ENCODE assay signal across 8 mouse cellular contexts in the genomic region with DNA sequence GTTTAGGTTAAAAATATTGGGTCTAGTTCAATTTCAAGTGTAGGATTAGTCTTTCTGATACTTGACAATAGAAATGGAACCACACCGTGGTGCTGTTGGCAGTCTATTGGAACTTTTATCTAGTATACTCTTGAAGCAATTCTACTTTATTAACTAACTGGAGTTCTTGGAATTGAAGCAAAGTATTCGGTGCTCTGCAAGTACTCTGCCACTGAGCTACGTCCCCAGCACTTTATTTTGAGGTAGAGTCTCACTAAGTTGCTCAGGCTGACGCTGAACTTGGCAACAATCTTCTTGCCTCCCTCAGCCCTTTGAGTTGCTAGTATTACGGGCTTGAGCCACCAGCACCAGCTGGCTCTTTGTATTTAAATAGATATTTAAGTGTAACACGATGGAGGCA. TPM values are rescaled to one million over a fixed set of nuclear protein-coding genes. Genes with fewer than 3 reads are reported as not detected.
A peak's percentile ranks its signal among the peaks of the same experiment; 100 is the strongest.
DNase-seq lines count a peak whose midpoint lies in the region; ATAC-seq and TF ChIP-seq lines count a peak whose summit lies in the region.

No protein-coding gene starts in this region.

- ATAC-seq in heart, embryonic 11.5 days (replicated peaks; ENCODE audit: insufficient number of reproducible peaks, low FRiP score, low TSS enrichment): no peak
- no peak for ATAC-seq in limb, embryonic 12.5 days (ENCODE audit: insufficient number of reproducible peaks, insufficient read depth, low FRiP score, low TSS enrichment, low read depth)
- no peak for ATAC-seq in stomach, embryonic 16.5 days (ENCODE audit: insufficient read depth, low FRiP score)

- TF ChIP-seq EP300 in MEL (IDR thresholded peaks at IDR 0.05; ENCODE audit: low read depth in 1 of 2, low read length in 2 of 2): no peak

- TF ChIP-seq POLR2A in MEL (IDR thresholded peaks at IDR 0.05; ENCODE audit: control insufficient read depth in 1 of 2, insufficient read depth in 1 of 2, low read depth in 1 of 2, low read length in 2 of 2, poor library complexity in 1 of 2): no peak

- peak overlapping the region; percentile 90; the same call in 1 of the 2 replicates for H3K4me3 ChIP-seq in heart, embryonic 11.5 days (ENCODE audit: low read depth, low read length)
- H3K4me3 ChIP-seq in MEL (ENCODE audit: control insufficient read depth in 1 of 2, insufficient read depth in 1 of 2, low read depth in 2 of 2, low read length in 2 of 2): peak overlapping the region; percentile 54 to 96
- H3K4me3 ChIP-seq in limb, embryonic 12.5 days (replicated peaks): peak overlapping the region; percentile 17
- peak overlapping the region; percentile 22; the same call in 1 of the 2 replicates for H3K4me3 ChIP-seq in stomach, embryonic 16.5 days (replicated peaks; ENCODE audit: low read length)

- no peak for DNase-seq in heart, adult 8-10 months (ENCODE audit: low spot score)
- peak; percentile 59 for DNase-seq in MEL (ENCODE audit: low read depth, low spot score)
- DNase-seq in gastrocnemius, postnatal 25 days: peak; percentile 22
- no peak for DNase-seq in thymus, postnatal 0 days (ENCODE audit: low spot score)
- no peak for DNase-seq in ovary, postnatal 10 days (ENCODE audit: low spot score)

- H3K4me2 ChIP-seq in heart, embryonic 11.5 days: peak overlapping the region; percentile 54
- peak overlapping the region; percentile 57 for H3K4me2 ChIP-seq in limb, embryonic 12.5 days
- H3K4me2 ChIP-seq in stomach, embryonic 16.5 days (ENCODE audit: low read depth, low read length): peak overlapping the region; percentile 58

- no peak overlapping the region for H3K27ac ChIP-seq in heart, embryonic 11.5 days (ENCODE audit: low read depth, low read length)
- H3K27ac ChIP-seq in MEL (ENCODE audit: control insufficient read depth, low read depth, low read length): peak overlapping the region; percentile 45
- H3K27ac ChIP-seq in limb, embryonic 12.5 days: no peak overlapping the region
- H3K27ac ChIP-seq in stomach, embryonic 16.5 days (ENCODE audit: low read length): peak overlapping the region; percentile 34; the same call in 1 of the 2 replicates

- no peaks in the 10 kb centered on the region for H3K27me3 ChIP-seq in heart, embryonic 11.5 days (ENCODE audit: control insufficient read depth, insufficient read depth, low read length)
- no peaks in the 10 kb centered on the region for H3K27me3 ChIP-seq in MEL (ENCODE audit: control insufficient read depth in 1 of 2, insufficient read depth in 2 of 2, low read length in 2 of 2)
- no peaks in the 10 kb centered on the region for H3K27me3 ChIP-seq in limb, embryonic 12.5 days
- H3K27me3 ChIP-seq in stomach, embryonic 16.5 days (ENCODE audit: control insufficient read depth, insufficient read depth, low read length): no peaks in the 10 kb centered on the region

- no peaks in the 10 kb centered on the region for H3K9me3 ChIP-seq in heart, embryonic 11.5 days (replicated peaks; ENCODE audit: control insufficient read depth, low read length)
- H3K9me3 ChIP-seq in MEL (replicated peaks; ENCODE audit: insufficient read depth, low read length): no peaks in the 10 kb centered on the region
- H3K9me3 ChIP-seq in limb, embryonic 12.5 days: no peaks in the 10 kb centered on the region
- no peaks in the 10 kb centered on the region for H3K9me3 ChIP-seq in stomach, embryonic 16.5 days (replicated peaks; ENCODE audit: control insufficient read depth, low read length)

- no peaks in the 10 kb centered on the region for H3K36me3 ChIP-seq in heart, embryonic 11.5 days (ENCODE audit: control insufficient read depth, insufficient read depth, low read length)
- H3K36me3 ChIP-seq in MEL (ENCODE audit: control insufficient read depth in 1 of 2, insufficient read depth in 2 of 2, low read length in 2 of 2): peaks cover 10 to 43% of the 10 kb centered on the region in 2 experiments
- peaks cover 3% of the 10 kb centered on the region; the same call in 1 of the 2 replicates for H3K36me3 ChIP-seq in limb, embryonic 12.5 days
- H3K36me3 ChIP-seq in stomach, embryonic 16.5 days (ENCODE audit: control insufficient read depth, insufficient read depth, low read length): no peaks in the 10 kb centered on the region

- peaks cover 60% of the 10 kb centered on the region for H3K79me2 ChIP-seq in MEL (ENCODE audit: control insufficient read depth, insufficient read depth, low read length, poor library complexity)

- peaks cover 10% of the 10 kb centered on the region; the same call in 1 of the 2 replicates for H3K4me1 ChIP-seq in heart, embryonic 11.5 days (ENCODE audit: control insufficient read depth, insufficient read depth, low read length)
- H3K4me1 ChIP-seq in MEL (ENCODE audit: control insufficient read depth in 1 of 2, insufficient read depth in 2 of 2, low read length in 2 of 2): peaks cover 11 to 14% of the 10 kb centered on the region in 2 experiments
- peaks cover 13% of the 10 kb centered on the region for H3K4me1 ChIP-seq in limb, embryonic 12.5 days (replicated peaks)
- peaks cover 8% of the 10 kb centered on the region for H3K4me1 ChIP-seq in stomach, embryonic 16.5 days (ENCODE audit: control insufficient read depth, insufficient read depth, low read length)

- WGBS in heart, embryonic 11.5 days (ENCODE audit: insufficient replicate concordance): 48% methylated on average over 6 of the region's 6 CpGs
- WGBS in limb, embryonic 12.5 days: 64% methylated on average over 6 of the region's 6 CpGs
- WGBS in stomach, embryonic 16.5 days: 31% methylated on average over 6 of the region's 6 CpGs

- no peak overlapping the region for H3K9ac ChIP-seq in heart, embryonic 11.5 days (ENCODE audit: low read depth, low read length)
- peak overlapping the region; percentile 100 for H3K9ac ChIP-seq in MEL (ENCODE audit: control insufficient read depth, low read depth, low read length, poor library complexity, severe bottlenecking)
- no peak overlapping the region for H3K9ac ChIP-seq in limb, embryonic 12.5 days (replicated peaks)
- 0 out of 2 replicates have a peak overlapping the region, but pooled peaks have one; percentile 47 for H3K9ac ChIP-seq in stomach, embryonic 16.5 days (ENCODE audit: low read length)

- TF ChIP-seq RAD21 in MEL (IDR thresholded peaks at IDR 0.05; ENCODE audit: low read depth, low read length): no peak

- TF ChIP-seq CTCF in MEL (IDR thresholded peaks at IDR 0.05 in 2 of 3, conservative IDR thresholded peaks at IDR 0.05 in 1 of 3; ENCODE audit: control insufficient read depth in 1 of 3, insufficient read depth in 1 of 3, low read depth in 2 of 3, low read length in 3 of 3, poor library complexity in 1 of 3, severe bottlenecking in 1 of 3): no peak

TF ChIP-seq in MEL, 35 proteins besides CTCF, POLR2A, EP300 and RAD21:
- TF ChIP-seq NELFE (IDR thresholded peaks at IDR 0.05; ENCODE audit: low read depth, low read length) (no peak), JUND (IDR thresholded peaks at IDR 0.05; ENCODE audit: low read depth, low read length) (no peak), HCFC1 (IDR thresholded peaks at IDR 0.05; ENCODE audit: low read depth, low read length) (no peak), CHD2 (IDR thresholded peaks at IDR 0.05; ENCODE audit: low read length) (no peak), ETS1 (IDR thresholded peaks at IDR 0.05; ENCODE audit: low read depth, low read length) (no peak), MAFK (IDR thresholded peaks at IDR 0.05; ENCODE audit: borderline replicate concordance, low read depth, low read length) (no peak)

RNA-seq across cellular contexts. Expression of a gene that starts 1.9 kb away (rescaled TPM):
- polyA plus RNA-seq in heart, embryonic 11.5 days (2014; fragmentation: Nextera tagmentation; extraction: Ambion mirVana): 58.5 and 75.5 TPM in 2 replicates
- total RNA-seq in heart, adult 8-10 months (2022): 10 to 100 TPM; 54.3 to 58.7 (median 55.4) TPM
- total RNA-seq in MEL (2012; rRNA removed): 52.1 and 52.8 TPM in 2 replicates
- polyA plus RNA-seq in MEL (2012; ENCODE audit: insufficient read depth in 1 of 2, insufficient read length in 2 of 2, low read depth in 1 of 2, low replicate concordance in 2 of 2, missing spikeins in 1 of 2): 100 to 1,000 TPM in 1 of 2 experiments, 10 to 100 TPM in 1; 90.4 to 204 TPM
- total RNA-seq in gastrocnemius, postnatal 25 days (2021): 100 to 1,000 TPM; 138 to 160 TPM
- polyA plus RNA-seq in limb, embryonic 12.5 days (2016; fragmentation: Nextera tagmentation; extraction: Ambion mirVana): 121 and 130 TPM in 2 replicates
- polyA plus RNA-seq in stomach, embryonic 16.5 days (2015; fragmentation: Nextera tagmentation; extraction: Ambion mirVana): 87.4 and 107 TPM in 2 replicates
- 87.4 and 89.4 TPM in 2 replicates for polyA plus RNA-seq in thymus, postnatal 0 days (2015; fragmentation: Nextera tagmentation; extraction: Ambion mirVana)

RNA-seq across cellular contexts. Expression of a gene that starts 2.0 kb away (rescaled TPM):
- 47.0 and 53.6 TPM in 2 replicates for polyA plus RNA-seq in heart, embryonic 11.5 days (2014; fragmentation: Nextera tagmentation; extraction: Ambion mirVana)
- total RNA-seq in heart, adult 8-10 months (2022): 10 to 100 TPM; 20.2 to 26.2 (median 24.9) TPM
- 34.9 and 42.5 TPM in 2 replicates for total RNA-seq in MEL (2012; rRNA removed)
- 10 to 100 TPM in 1 of 2 experiments, not detected in 1; 38.5 TPM for polyA plus RNA-seq in MEL (2012; ENCODE audit: insufficient read depth in 1 of 2, insufficient read length in 2 of 2, low read depth in 1 of 2, low replicate concordance in 2 of 2, missing spikeins in 1 of 2)
- 10 to 100 TPM; 19.5 to 22.4 TPM for total RNA-seq in gastrocnemius, postnatal 25 days (2021)
- 34.2 and 43.7 TPM in 2 replicates for polyA plus RNA-seq in limb, embryonic 12.5 days (2016; fragmentation: Nextera tagmentation; extraction: Ambion mirVana)
- polyA plus RNA-seq in stomach, embryonic 16.5 days (2015; fragmentation: Nextera tagmentation; extraction: Ambion mirVana): 67.7 and 82.7 TPM in 2 replicates
- 44.0 and 47.0 TPM in 2 replicates for polyA plus RNA-seq in thymus, postnatal 0 days (2015; fragmentation: Nextera tagmentation; extraction: Ambion mirVana)

RNA-seq across cellular contexts. Expression of a gene that starts 31.6 kb away (rescaled TPM):
- 4.2 TPM in 2 replicates for polyA plus RNA-seq in heart, embryonic 11.5 days (2014; fragmentation: Nextera tagmentation; extraction: Ambion mirVana)
- 10 to 100 TPM; 15.6 to 22.2 (median 17.3) TPM for total RNA-seq in heart, adult 8-10 months (2022)
- total RNA-seq in MEL (2012; rRNA removed): 3.4 and 4.6 TPM in 2 replicates
- polyA plus RNA-seq in MEL (2012; ENCODE audit: insufficient read depth in 1 of 2, insufficient read length in 2 of 2, low read depth in 1 of 2, low replicate concordance in 2 of 2, missing spikeins in 1 of 2): 10 to 100 TPM; 11.0 to 89.6 TPM
- 10 to 100 TPM; 24.3 to 36.1 TPM for total RNA-seq in gastrocnemius, postnatal 25 days (2021)
- polyA plus RNA-seq in limb, embryonic 12.5 days (2016; fragmentation: Nextera tagmentation; extraction: Ambion mirVana): 3.6 and 4.5 TPM in 2 replicates
- polyA plus RNA-seq in stomach, embryonic 16.5 days (2015; fragmentation: Nextera tagmentation; extraction: Ambion mirVana): 2.7 and 3.3 TPM in 2 replicates
- polyA plus RNA-seq in thymus, postnatal 0 days (2015; fragmentation: Nextera tagmentation; extraction: Ambion mirVana): 2.6 and 2.9 TPM in 2 replicates

Comparison
In these comparisons a context has a peak if more than half of its experiments do, and no peak if none do; other contexts are left out.
1. H3K27ac ChIP-seq: peak in MEL (single experiment) and stomach, embryonic 16.5 days (single experiment); none in heart, embryonic 11.5 days (single experiment) and limb, embryonic 12.5 days (single experiment).
2. H3K4me3 ChIP-seq: peak in every context shown above with its lines; median percentile 90 in heart, embryonic 11.5 days; 75 in MEL; 22 in stomach, embryonic 16.5 days; 17 in limb, embryonic 12.5 days.
3. H3K9ac ChIP-seq: peak in MEL (single experiment) and stomach, embryonic 16.5 days (single experiment); none in heart, embryonic 11.5 days (single experiment) and limb, embryonic 12.5 days (single experiment).
4. DNase-seq: peak in MEL (single experiment) and gastrocnemius, postnatal 25 days (single experiment); none in heart, adult 8-10 months (single experiment), thymus, postnatal 0 days (single experiment) and ovary, postnatal 10 days (single experiment).
5. Peak in every context shown above with its lines, with median percentiles within 50 percentile points of each other: H3K4me2 ChIP-seq.